Mouse (Mus musculus) T-cell, adult 2 months (primary cell): ENCODE measurements around the gene Lpo.

Experiments used
- DNase-seq: peaks from one replicate; pipeline ENCODE4 v3.0.0; 2022; ENCODE audit warnings: low spot score

The Lpo gene

GRCm38 (mm10) chr11:87802621-87803020 lies 25.5 kb downstream of the Lpo start:
- no peak for DNase-seq

GRCm38 (mm10) chr11:87801711-87802275 lies 26.3 kb downstream of the Lpo start:
- no peak for DNase-seq

- no peak for DNase-seq
Observed at GRCm38 (mm10) chr11:87793460-87793859, 34.6 kb downstream of the Lpo start, which contains the start of gene Mpo. Gene Mpo (plus strand): TSS chr11:87793581.

GRCm38 (mm10) chr11:87790088-87790487 lies 38.0 kb downstream of the Lpo start:
- DNase-seq = no peak

- no peak for DNase-seq
Observed at GRCm38 (mm10) chr11:87780130-87780529, 48.0 kb downstream of the Lpo start.

- no peak for DNase-seq
Observed at GRCm38 (mm10) chr11:87779392-87779791, 48.7 kb downstream of the Lpo start.

GRCm38 (mm10) chr11:87778915-87779314 lies 49.2 kb downstream of the Lpo start:
- DNase-seq = no peak

GRCm38 (mm10) chr11:87778100-87778765 lies 49.9 kb downstream of the Lpo start:
- no peak for DNase-seq

- DNase-seq = no peak
Observed at GRCm38 (mm10) chr11:87772354-87772753, 55.7 kb downstream of the Lpo start.

GRCm38 (mm10) chr11:87770989-87771388 lies 57.1 kb downstream of the Lpo start:
- DNase-seq = peak; percentile 83

- DNase-seq = no peak
Observed at GRCm38 (mm10) chr11:87768745-87769144, 59.3 kb downstream of the Lpo start.

GRCm38 (mm10) chr11:87763988-87764876 lies 63.9 kb downstream of the Lpo start:
- peak; percentile 44 for DNase-seq

GRCm38 (mm10) chr11:87763511-87763987 lies 64.5 kb downstream of the Lpo start:
- no peak for DNase-seq

- no peak for DNase-seq
Observed at GRCm38 (mm10) chr11:87762702-87763385, 65.2 kb downstream of the Lpo start.

GRCm38 (mm10) chr11:87761806-87762701 lies 66.0 kb downstream of the Lpo start:
- DNase-seq = no peak

- DNase-seq = no peak
Observed at GRCm38 (mm10) chr11:87761181-87761721, 66.8 kb downstream of the Lpo start.

GRCm38 (mm10) chr11:87760301-87761081 lies 67.6 kb downstream of the Lpo start, which contains the start of gene Tspoap1:
Gene Tspoap1 (plus strand): TSS chr11:87760541.
- no peak for DNase-seq

GRCm38 (mm10) chr11:87759609-87760005 lies 68.5 kb downstream of the Lpo start:
- peak; percentile 87 for DNase-seq

- peak; percentile 54 for DNase-seq
Observed at GRCm38 (mm10) chr11:87758957-87759608, 69.0 kb downstream of the Lpo start.
